Mouse (Mus musculus): ENCODE data around the gene Phlpp1. TPM values are rescaled to one million over a fixed set of nuclear protein-coding genes. Genes with fewer than 3 reads are reported as not detected.

Phlpp1 gene
- 14.5 TPM for polyA plus RNA-seq (2014; fragmentation: Illumina TruSeq; extraction: RNeasy Lipid Tissue Mini Kit (QIAGEN cat#74804); ENCODE audit: low read depth, low replicate concordance)

GRCm38 (mm10) chr1:106171241-106172220, at the start of gene Phlpp1:
Gene Phlpp1, plus strand, starts transcription at chr1:106171752.

Other genes starting within 250 kb of the Phlpp1 start
- gene Zcchc2, start 181.3 kb upstream of the Phlpp1 start, polyA plus RNA-seq (2014; fragmentation: Illumina TruSeq; extraction: RNeasy Lipid Tissue Mini Kit (QIAGEN cat#74804); ENCODE audit: low read depth, low replicate concordance) = 21.8 TPM

All from sigmoid colon, adult 10 weeks (tissue).